Mouse (Mus musculus) urinary bladder, adult 18-20 months (tissue): ENCODE measurements around the gene Gm21650.
"Not testable (repeated sequence)": the region's sequence is repeated elsewhere in the genome, so short reads cannot be mapped to it uniquely, and the experiment has no call there.

Source experiments
- DNase-seq, 2 experiments: peaks; one replicate each; pipeline ENCODE4 v3.0.0; 2022; ENCODE audit warnings: low spot score in 2 of 2, mixed read lengths in 2 of 2

Gene Gm21650

DNA sequence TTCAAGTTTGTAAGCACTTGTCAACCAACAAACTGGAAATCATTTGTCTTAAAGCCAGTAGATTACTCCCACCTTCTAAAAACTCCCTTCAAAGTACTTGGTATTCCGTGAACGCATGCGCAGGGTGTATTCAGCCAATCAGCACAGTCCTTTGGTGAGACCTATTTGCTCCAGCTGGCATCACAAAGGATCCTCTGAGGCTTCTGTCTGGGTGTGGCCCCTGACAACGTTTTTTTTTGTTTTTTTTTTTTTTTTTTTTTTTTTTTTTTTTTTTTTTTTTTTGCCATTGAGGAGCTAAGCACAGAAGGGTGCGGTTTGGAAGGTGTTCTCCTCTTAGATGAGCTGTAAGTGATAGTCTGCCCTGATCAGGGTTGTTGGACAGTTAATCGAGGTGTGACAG lies at the start of gene Gm21650:
Gene Gm21650, plus strand, starts transcription at position 301 of the 400 bp plus-strand sequence.
- not testable (repeated sequence) for DNase-seq
